Mouse (Mus musculus): Measurements from ENCODE around the gene 2900026A02Rik.

DNA sequence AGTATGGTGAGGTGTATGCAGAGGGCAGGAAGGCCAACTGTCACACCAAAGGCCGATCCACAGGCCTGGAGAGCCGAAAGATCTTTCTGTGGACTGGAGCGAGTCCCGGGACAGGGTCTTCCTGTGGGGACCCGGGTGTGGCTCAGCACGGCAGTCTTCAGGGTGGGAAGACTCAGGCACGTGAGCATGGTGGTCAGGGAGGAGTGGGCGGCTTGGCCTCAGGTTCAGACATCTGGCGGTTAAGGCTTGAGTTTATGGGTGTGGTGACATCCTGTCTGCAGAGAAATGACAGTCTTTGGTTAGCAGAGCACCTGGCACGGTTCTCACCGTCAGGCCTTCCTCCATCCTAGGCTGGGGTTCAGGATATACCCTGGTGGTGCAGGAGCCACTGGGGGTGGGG is 130.3 kb downstream of the 2900026A02Rik start:
- TF ChIP-seq HCFC1 (IDR thresholded peaks at IDR 0.05; ENCODE audit: borderline replicate concordance, insufficient read depth, low read length) (no peak), MAFK (IDR thresholded peaks at IDR 0.05; ENCODE audit: insufficient read depth, low read depth, low read length) (no peak)

All from ES-E14 (cell line).